Mouse (Mus musculus) liver, embryonic 16.5 days (tissue): ENCODE results near the gene Cmtm6. TPM values are rescaled to one million over a fixed set of nuclear protein-coding genes. Genes with fewer than 3 reads are reported as not detected.

Experiments used
- ATAC-seq: fragments of 200-750 bp; cut with Nextera tagmentation; 2 replicates; pipeline ENCODE4 v1.8.0; 2017; ENCODE audit warnings: low read depth, mild to moderate bottlenecking, moderate number of reproducible peaks, moderate library complexity
- H3K27ac ChIP-seq: fragments of 300-500 bp; sonication (generic); 2 replicates; pipeline ENCODE4 v1.5.1; 2014; ENCODE audit warnings: mild to moderate bottlenecking, low read length
- H3K27me3 ChIP-seq: fragments of 300-500 bp; sonication (generic); 2 replicates; pipeline ENCODE4 v1.6.1; 2014; ENCODE audit warnings: low read depth, low read length, mixed read lengths; ENCODE audit not compliant: control insufficient read depth, insufficient read depth
- H3K36me3 ChIP-seq: fragments of 300-500 bp; sonication (generic); 2 replicates; pipeline ENCODE4 v1.6.1; 2014; ENCODE audit warnings: mild to moderate bottlenecking; ENCODE audit not compliant: control insufficient read depth, insufficient read depth
- H3K4me1 ChIP-seq: fragments of 300-500 bp; sonication (generic); 2 replicates; pipeline ENCODE4 v1.6.1; 2014; ENCODE audit warnings: low read depth, low read length, mixed read lengths; ENCODE audit not compliant: control insufficient read depth
- H3K4me2 ChIP-seq: fragments of 300-500 bp; sonication (generic); 2 replicates; pipeline ENCODE4 v1.6.1; 2014; ENCODE audit warnings: low read depth, low read length, mixed read lengths
- H3K4me3 ChIP-seq: fragments of 300-500 bp; sonication (generic); 2 replicates; pipeline ENCODE4 v1.5.1; 2014; ENCODE audit warnings: low read depth, mild to moderate bottlenecking, low read length
- H3K9ac ChIP-seq: fragments of 300-500 bp; sonication (generic); 2 replicates; pipeline ENCODE4 v1.6.1; 2014; ENCODE audit warnings: low read depth, low read length
- H3K9me3 ChIP-seq: fragments of 300-500 bp; sonication (generic); replicated peaks from 2 replicates; pipeline ENCODE4 v1.6.1; 2016; ENCODE audit warnings: low read length; ENCODE audit not compliant: control insufficient read depth
- WGBS: fragments of 180-500 bp; shearing (Covaris S2); extraction: QIAGEN DNeasy Blood & Tissue Kit; methylation state at CpG from one replicate; pipeline ENCODE4 v1.1.7; 2014; ENCODE audit not compliant: insufficient replicate concordance; 5-methylcytosine and 5-hydroxymethylcytosine counted together
- polyA plus RNA-seq: library from polyadenylated mRNA; unstranded; fragments of >200 nt; fragmentation: Nextera tagmentation; extraction: Ambion mirVana; gene quantifications from 2 replicates; pipeline ENCODE4 v1.2.1, GENCODE M21; 2015

The Cmtm6 gene
- polyA plus RNA-seq, 1 experiment from 2014 or later, result 32.2 TPM

DNA sequence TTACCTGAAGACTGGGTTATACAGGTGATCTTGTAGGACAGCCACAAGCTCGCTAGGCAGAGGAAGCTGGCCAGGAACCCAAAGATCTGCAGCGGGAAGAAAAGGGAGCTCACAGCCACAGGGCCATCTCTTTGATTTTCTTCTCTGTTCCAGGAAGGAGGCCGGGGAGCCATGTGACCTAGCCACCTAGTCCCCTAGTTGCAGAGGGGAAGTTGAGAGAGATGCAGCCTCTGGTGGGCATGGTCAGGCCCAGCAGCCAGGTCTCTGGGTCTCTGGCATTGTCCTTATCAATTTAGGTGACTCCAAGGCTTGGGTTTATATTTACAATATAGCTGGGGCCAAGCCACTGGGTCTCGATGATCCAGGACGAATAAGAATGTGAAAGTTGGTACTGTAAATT is 27.9 kb downstream of the Cmtm6 start:
- H3K4me2 ChIP-seq, result no peak overlapping the region
- WGBS, result 66% methylated on average over 5 of the region's 5 CpGs
- no peak overlapping the region for H3K27ac ChIP-seq
- no peak overlapping the region for H3K4me3 ChIP-seq
- H3K9me3 ChIP-seq, result no peaks in the 10 kb centered on the region
- no peaks in the 10 kb centered on the region for H3K27me3 ChIP-seq
- no peaks in the 10 kb centered on the region for H3K4me1 ChIP-seq
- no peak for ATAC-seq
- H3K36me3 ChIP-seq, result peaks cover 2% of the 10 kb centered on the region; the same call in 1 of the 2 replicates
- H3K9ac ChIP-seq, result no peak overlapping the region

DNA sequence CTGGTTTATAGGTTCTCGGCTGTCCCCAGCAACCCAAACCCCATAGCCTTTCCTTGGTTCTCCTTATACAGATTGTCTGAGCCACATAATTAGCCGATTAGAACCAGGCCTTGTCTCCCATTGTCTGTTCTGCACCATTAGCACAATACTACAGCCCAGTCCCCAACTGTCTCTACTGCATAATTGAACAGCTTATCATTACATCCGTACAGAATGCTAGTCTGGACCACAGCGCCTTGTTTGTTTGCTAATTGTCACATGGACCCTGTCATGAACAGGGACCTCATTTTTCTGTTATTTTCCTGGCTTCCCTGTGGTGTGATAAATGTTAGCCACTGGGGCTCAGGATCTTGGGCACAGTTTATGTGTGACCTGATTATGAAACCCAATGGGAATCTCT is 29.0 kb downstream of the Cmtm6 start:
- peaks cover 2% of the 10 kb centered on the region; the same call in 1 of the 2 replicates for H3K36me3 ChIP-seq
- H3K4me1 ChIP-seq, result no peaks in the 10 kb centered on the region
- no peak for ATAC-seq
- no peaks in the 10 kb centered on the region for H3K9me3 ChIP-seq
- WGBS, result 69% methylated on average over 4 of the region's 4 CpGs
- H3K27me3 ChIP-seq, result no peaks in the 10 kb centered on the region
- H3K9ac ChIP-seq, result no peak overlapping the region
- H3K4me2 ChIP-seq, result no peak overlapping the region
- H3K27ac ChIP-seq, result no peak overlapping the region
- no peak overlapping the region for H3K4me3 ChIP-seq

DNA sequence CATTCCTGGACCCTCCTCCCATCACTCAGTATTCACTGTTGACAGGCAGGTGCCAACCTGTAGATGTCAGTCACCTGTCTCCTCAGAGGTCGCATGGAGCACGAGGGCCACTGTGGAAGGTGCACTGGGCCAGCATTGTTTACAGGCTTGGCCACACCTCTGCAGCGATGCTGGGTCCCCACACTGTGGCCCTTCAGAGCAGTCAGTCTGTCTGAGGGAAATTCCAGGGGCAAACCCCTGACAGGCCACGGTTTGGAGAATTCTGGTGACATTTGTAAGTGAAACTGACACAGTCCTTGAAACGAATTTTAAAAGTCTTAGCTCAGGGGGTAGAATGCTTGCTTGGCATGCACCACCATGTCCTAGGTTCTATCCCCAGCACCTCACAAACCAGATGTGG is 29.4 kb downstream of the Cmtm6 start:
- no peak for ATAC-seq
- WGBS, result 60% methylated on average over 5 of the region's 5 CpGs
- Histone ChIP-seq H3K9me3 (no peaks in the 10 kb centered on the region), H3K27ac (no peak overlapping the region), H3K4me2 (no peak overlapping the region), H3K36me3 (peaks cover 2% of the 10 kb centered on the region; the same call in 1 of the 2 replicates), H3K9ac (no peak overlapping the region), H3K4me3 (no peak overlapping the region), H3K27me3 (no peaks in the 10 kb centered on the region), H3K4me1 (no peaks in the 10 kb centered on the region)

DNA sequence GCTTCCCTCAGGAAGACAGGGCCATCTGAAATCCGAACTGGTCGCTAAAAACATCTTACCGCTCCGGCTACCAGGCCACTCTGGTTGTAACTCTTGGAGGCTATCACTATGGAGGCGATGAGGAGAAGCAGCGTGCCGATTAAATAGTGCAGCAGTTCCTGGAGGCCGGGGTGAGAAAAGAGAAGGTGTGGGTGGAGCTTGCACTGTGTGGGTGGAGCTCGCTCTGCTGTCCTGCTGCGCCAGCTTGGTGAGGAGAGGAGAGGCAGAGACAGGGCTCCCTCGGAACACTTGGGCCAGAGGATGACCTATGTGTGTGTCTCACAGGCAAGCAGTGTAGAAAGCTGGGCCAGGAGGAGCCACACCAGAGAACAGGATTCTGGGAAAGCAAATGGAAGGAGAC is 30.9 kb downstream of the Cmtm6 start:
- Histone ChIP-seq H3K27ac (no peak overlapping the region), H3K27me3 (no peaks in the 10 kb centered on the region), H3K9ac (no peak overlapping the region), H3K9me3 (no peaks in the 10 kb centered on the region), H3K4me1 (no peaks in the 10 kb centered on the region), H3K4me3 (no peak overlapping the region), H3K36me3 (peaks cover 2% of the 10 kb centered on the region; the same call in 1 of the 2 replicates), H3K4me2 (no peak overlapping the region)
- no peak for ATAC-seq
- 75% methylated on average over 11 of the region's 11 CpGs for WGBS

DNA sequence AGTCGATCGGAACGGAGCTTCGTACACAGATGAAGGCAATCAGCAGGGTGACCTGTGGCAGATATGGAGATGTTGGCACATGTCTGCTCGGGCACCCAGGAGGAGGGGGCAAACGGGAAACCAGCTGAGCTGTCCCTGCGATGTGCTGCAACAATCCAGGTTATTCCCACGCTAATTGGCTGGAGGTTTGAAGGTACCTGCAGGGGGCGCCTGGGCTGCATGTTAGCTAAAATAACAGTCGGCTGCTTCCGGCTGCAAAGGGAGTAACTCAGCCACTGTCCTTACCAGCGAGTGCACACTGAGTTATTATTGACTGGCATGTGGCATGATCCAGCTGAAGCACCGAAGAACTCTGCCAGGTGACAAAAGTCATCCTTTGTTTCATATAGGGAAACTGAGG is 32.4 kb downstream of the Cmtm6 start:
- Histone ChIP-seq H3K4me3 (no peak overlapping the region), H3K4me1 (no peaks in the 10 kb centered on the region), H3K9me3 (no peaks in the 10 kb centered on the region), H3K27ac (no peak overlapping the region), H3K4me2 (no peak overlapping the region), H3K36me3 (peaks cover 2% of the 10 kb centered on the region; the same call in 1 of the 2 replicates), H3K27me3 (no peaks in the 10 kb centered on the region), H3K9ac (no peak overlapping the region)
- WGBS, result 59% methylated on average over 13 of the region's 13 CpGs
- ATAC-seq, result no peak

DNA sequence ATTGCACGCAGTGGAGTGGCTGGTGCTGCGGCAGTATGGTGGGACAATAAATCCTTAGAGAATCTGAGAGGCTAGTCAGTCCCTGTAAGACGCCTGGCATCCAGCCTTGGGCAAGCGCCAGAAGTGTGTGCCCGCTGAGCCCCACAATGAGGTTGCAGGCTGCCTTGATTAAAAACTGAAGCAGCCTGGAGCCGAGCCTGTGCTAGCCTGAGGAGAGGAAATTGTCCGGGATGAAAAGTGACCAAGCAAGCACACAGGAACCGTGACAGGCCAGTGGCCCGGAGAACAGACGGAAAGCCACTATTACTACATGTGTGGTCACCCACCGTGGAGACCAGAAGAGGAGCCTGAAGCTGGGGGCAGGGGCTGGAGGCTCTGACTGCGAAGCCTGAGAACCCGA is 36.1 kb downstream of the Cmtm6 start:
- no peaks in the 10 kb centered on the region for H3K27me3 ChIP-seq
- 79% methylated on average over 13 of the region's 13 CpGs for WGBS
- ATAC-seq, result no peak
- no peaks in the 10 kb centered on the region for H3K36me3 ChIP-seq
- H3K9ac ChIP-seq, result no peak overlapping the region
- H3K4me2 ChIP-seq, result no peak overlapping the region
- H3K4me3 ChIP-seq, result no peak overlapping the region
- H3K27ac ChIP-seq, result no peak overlapping the region
- H3K9me3 ChIP-seq, result no peaks in the 10 kb centered on the region
- no peaks in the 10 kb centered on the region for H3K4me1 ChIP-seq

DNA sequence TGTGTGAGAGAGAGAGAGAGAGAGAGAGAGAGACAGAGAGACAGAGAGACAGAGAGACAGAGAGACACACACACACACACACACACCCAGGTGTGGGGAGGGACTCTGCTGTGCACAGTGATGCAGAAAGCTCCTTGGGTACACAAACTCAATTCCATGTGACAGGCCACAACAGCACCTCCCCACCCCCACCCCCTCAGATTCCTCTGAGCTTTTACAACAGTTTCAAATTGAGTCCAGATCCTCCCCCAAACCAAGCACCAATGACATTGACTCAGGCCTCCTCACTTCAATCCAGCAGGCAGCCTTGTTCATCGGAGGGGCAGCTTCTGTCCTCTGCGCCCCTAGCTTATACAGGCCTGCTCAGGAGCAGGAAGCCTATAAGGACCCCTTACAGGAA is 36.6 kb downstream of the Cmtm6 start:
- H3K9ac ChIP-seq, result no peak overlapping the region
- no peaks in the 10 kb centered on the region for H3K27me3 ChIP-seq
- H3K36me3 ChIP-seq, result peaks cover 2% of the 10 kb centered on the region; the same call in 1 of the 2 replicates
- no peaks in the 10 kb centered on the region for H3K9me3 ChIP-seq
- WGBS, result 70% methylated on average over 2 of the region's 2 CpGs
- H3K4me3 ChIP-seq, result no peak overlapping the region
- H3K4me2 ChIP-seq, result no peak overlapping the region
- H3K27ac ChIP-seq, result no peak overlapping the region
- no peaks in the 10 kb centered on the region for H3K4me1 ChIP-seq
- ATAC-seq, result no peak

DNA sequence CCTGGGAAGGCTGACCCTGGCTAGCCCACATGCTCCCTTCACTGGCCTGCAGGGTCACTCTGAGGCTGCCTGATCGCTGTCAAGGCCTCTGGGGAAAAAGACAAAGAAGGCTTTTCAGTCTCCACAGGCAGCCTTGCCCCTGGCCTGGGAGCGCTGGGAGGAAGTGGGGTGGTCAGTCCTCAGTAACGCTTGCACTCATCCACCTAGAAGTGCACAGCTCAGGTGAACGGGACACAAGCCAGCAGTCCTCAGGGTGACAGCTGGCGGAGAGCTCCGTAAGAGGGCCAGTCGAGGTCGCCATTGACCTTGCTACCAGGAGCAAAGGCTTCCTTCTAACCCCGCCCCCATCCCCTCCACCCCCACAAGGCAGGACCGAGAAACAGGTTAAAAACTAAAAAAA is 37.1 kb downstream of the Cmtm6 start:
- H3K4me1 ChIP-seq, result no peaks in the 10 kb centered on the region
- H3K36me3 ChIP-seq, result peaks cover 4% of the 10 kb centered on the region; the same call in 1 of the 2 replicates
- no peaks in the 10 kb centered on the region for H3K27me3 ChIP-seq
- H3K9ac ChIP-seq, result no peak overlapping the region
- no peak overlapping the region for H3K27ac ChIP-seq
- no peak overlapping the region for H3K4me2 ChIP-seq
- no peak for ATAC-seq
- H3K9me3 ChIP-seq, result no peaks in the 10 kb centered on the region
- WGBS, result 64% methylated on average over 10 of the region's 10 CpGs
- no peak overlapping the region for H3K4me3 ChIP-seq

DNA sequence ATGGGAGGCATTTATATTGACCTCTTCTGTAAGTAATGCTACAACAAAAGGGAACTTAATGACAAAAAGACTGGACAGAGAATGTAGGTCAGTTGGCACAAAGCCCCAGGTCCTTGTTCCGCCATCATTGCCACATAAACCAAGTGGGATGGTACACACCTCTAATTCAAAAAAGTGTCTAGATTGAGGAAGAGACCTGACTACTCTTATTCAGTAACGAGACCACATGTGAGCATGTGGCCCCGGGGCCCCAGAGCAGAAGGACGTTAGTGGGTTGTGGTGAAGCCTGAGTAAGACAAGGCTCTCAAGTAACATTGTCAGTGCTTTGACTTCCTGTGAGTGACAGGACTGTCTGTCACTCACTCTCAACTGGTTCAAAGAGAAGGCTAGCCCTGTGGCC is 39.3 kb downstream of the Cmtm6 start:
- H3K9me3 ChIP-seq, result no peaks in the 10 kb centered on the region
- 41% methylated on average over 4 of the region's 4 CpGs for WGBS
- peaks cover 4% of the 10 kb centered on the region; the same call in 1 of the 2 replicates for H3K36me3 ChIP-seq
- H3K4me2 ChIP-seq, result no peak overlapping the region
- no peak overlapping the region for H3K9ac ChIP-seq
- no peaks in the 10 kb centered on the region for H3K27me3 ChIP-seq
- no peak overlapping the region for H3K4me3 ChIP-seq
- H3K27ac ChIP-seq, result no peak overlapping the region
- no peaks in the 10 kb centered on the region for H3K4me1 ChIP-seq
- peak; percentile 22 for ATAC-seq
